Mouse (Mus musculus) C2C12 (cell line): Measurements from ENCODE around the gene Rhou.

Experiments
- CTCF ChIP-seq: IDR thresholded peaks from one replicate; pipeline ENCODE4 v1.5.1; 2011; ENCODE audit not compliant: control insufficient read depth, insufficient read depth, insufficient read length
- FOSL1 ChIP-seq: IDR thresholded peaks from one replicate; pipeline ENCODE4 v1.8.0; 2011; ENCODE audit warnings: mild to moderate bottlenecking, low read length; ENCODE audit not compliant: poor library complexity, insufficient read depth, severe bottlenecking
- MAX ChIP-seq: IDR thresholded peaks from one replicate; pipeline ENCODE4 v1.6.1; 2011; ENCODE audit warnings: mild to moderate bottlenecking, control low read depth
- MYOD1 ChIP-seq: IDR thresholded peaks from one replicate; pipeline ENCODE4 v1.6.1; 2011; ENCODE audit warnings: low read depth; ENCODE audit not compliant: control insufficient read depth, insufficient read length
- USF1 ChIP-seq: IDR thresholded peaks from one replicate; pipeline ENCODE4 v1.6.1; 2011; ENCODE audit warnings: low read depth, mild to moderate bottlenecking, control low read depth, moderate library complexity

DNA sequence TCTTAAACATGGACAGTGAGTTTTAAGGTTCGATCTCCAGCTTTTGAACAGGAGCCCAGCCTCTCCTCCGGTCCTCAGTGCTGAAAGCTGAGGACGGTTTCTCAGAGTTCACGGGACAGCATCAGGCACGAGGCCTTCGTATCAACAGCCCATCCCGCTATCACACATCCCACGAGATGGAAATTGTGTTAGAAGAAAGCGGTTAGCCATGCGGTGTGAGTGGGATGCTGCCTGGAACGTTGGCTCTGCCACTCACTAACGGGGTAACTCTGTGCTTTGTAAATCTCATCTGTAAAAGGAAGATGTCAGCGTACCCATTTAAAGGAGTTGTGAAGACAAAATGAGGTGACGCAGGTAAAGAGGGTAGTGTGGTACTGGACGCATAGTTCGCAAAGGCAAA is 53.4 kb downstream of the Rhou start:
- TF ChIP-seq CTCF (no peak), MAX (no peak), FOSL1 (no peak), USF1 (no peak), MYOD1 (no peak)
